Mouse (Mus musculus) limb, embryonic 11.5 days (tissue): ENCODE data around the gene 5430427O19Rik. TPM values are rescaled to one million over a fixed set of nuclear protein-coding genes. Genes with fewer than 3 reads are reported as not detected.

ENCODE experiments used
- ATAC-seq: fragments of 200-750 bp; cut with Nextera tagmentation; 2 replicates; pipeline ENCODE4 v1.8.0; 2017; ENCODE audit warnings: low read depth; ENCODE audit not compliant: insufficient number of reproducible peaks, low FRiP score, low TSS enrichment
- DNase-seq: peaks from one replicate; pipeline ENCODE4 v3.0.0-alpha.2; 2015; ENCODE audit warnings: low spot score
- H3K27ac ChIP-seq: fragments of 300-500 bp; sonication (generic); replicated peaks from 2 replicates; pipeline ENCODE4 v1.5.1; 2014; ENCODE audit warnings: low read depth, mild to moderate bottlenecking, low read length
- H3K27me3 ChIP-seq: fragments of 300-500 bp; sonication (generic); 2 replicates; pipeline ENCODE4 v1.6.1; 2014; ENCODE audit warnings: mild to moderate bottlenecking, low read length, mixed read lengths; ENCODE audit not compliant: control insufficient read depth, insufficient read depth
- H3K36me3 ChIP-seq: fragments of 300-500 bp; sonication (generic); 2 replicates; pipeline ENCODE4 v1.6.1; 2014; ENCODE audit warnings: mild to moderate bottlenecking, low read length, moderate library complexity, mixed read lengths; ENCODE audit not compliant: control insufficient read depth, insufficient read depth
- H3K4me1 ChIP-seq: fragments of 300-500 bp; sonication (generic); 2 replicates; pipeline ENCODE4 v1.6.1; 2014; ENCODE audit warnings: low read length, mixed read lengths; ENCODE audit not compliant: control insufficient read depth, insufficient read depth
- H3K4me2 ChIP-seq: fragments of 300-500 bp; sonication (generic); 2 replicates; pipeline ENCODE4 v1.6.1; 2014; ENCODE audit warnings: low read depth, mild to moderate bottlenecking, moderate library complexity; ENCODE audit not compliant: severe bottlenecking
- H3K4me3 ChIP-seq: fragments of 300-500 bp; sonication (generic); 2 replicates; pipeline ENCODE4 v1.5.1; 2014; ENCODE audit warnings: low read depth, low read length
- H3K9ac ChIP-seq: fragments of 300-500 bp; sonication (generic); 2 replicates; pipeline ENCODE4 v1.6.1; 2014; ENCODE audit warnings: mild to moderate bottlenecking, low read length
- H3K9me3 ChIP-seq: fragments of 300-500 bp; sonication (generic); 2 replicates; pipeline ENCODE4 v1.6.1; 2016; ENCODE audit warnings: low read length; ENCODE audit not compliant: control insufficient read depth
- WGBS: fragments of 180-500 bp; shearing (Covaris S2); extraction: QIAGEN DNeasy Blood & Tissue Kit; methylation state at CpG from one replicate; pipeline ENCODE4 v1.1.7; 2014; 5-methylcytosine and 5-hydroxymethylcytosine counted together
- polyA plus RNA-seq: library from polyadenylated mRNA; unstranded; fragments of >200 nt; fragmentation: Nextera tagmentation; extraction: Ambion mirVana; gene quantifications from 2 replicates; pipeline ENCODE4 v1.2.1, GENCODE M21; 2014

The 5430427O19Rik gene
- polyA plus RNA-seq, 1 experiment from 2014 or later, result 0.09 TPM

- WGBS, result 92% methylated on average over 4 of the region's 4 CpGs
- Histone ChIP-seq H3K36me3 (no peaks in the 10 kb centered on the region), H3K27ac (no peak overlapping the region), H3K27me3 (no peaks in the 10 kb centered on the region), H3K4me1 (no peaks in the 10 kb centered on the region), H3K4me2 (no peak overlapping the region), H3K4me3 (no peak overlapping the region), H3K9me3 (no peaks in the 10 kb centered on the region), H3K9ac (no peak overlapping the region)
- no peak for ATAC-seq
- DNase-seq, result no peak
These were observed 4.2 kb downstream of the 5430427O19Rik start for GRCm38 (mm10) chrX:85874367-85874766.

- ATAC-seq, result no peak
- H3K9ac ChIP-seq, result no peak overlapping the region
These were observed 5.8 kb downstream of the 5430427O19Rik start for GRCm38 (mm10) chrX:85875951-85876350.

GRCm38 (mm10) chrX:85877747-85878146 is 7.6 kb downstream of the 5430427O19Rik start:
- no peak overlapping the region for H3K4me3 ChIP-seq
- H3K4me1 ChIP-seq, result no peaks in the 10 kb centered on the region
- H3K9me3 ChIP-seq, result no peaks in the 10 kb centered on the region
- DNase-seq, result no peak
- no peak overlapping the region for H3K4me2 ChIP-seq
- H3K27ac ChIP-seq, result no peak overlapping the region
- no peak overlapping the region for H3K9ac ChIP-seq
- WGBS, result 81% methylated on average over 2 of the region's 2 CpGs
- no peaks in the 10 kb centered on the region for H3K36me3 ChIP-seq
- no peaks in the 10 kb centered on the region for H3K27me3 ChIP-seq
- no peak for ATAC-seq

More at GRCm38 (mm10) chrX:85875951-85876350, 5.8 kb downstream of the 5430427O19Rik start:
- DNase-seq, result no peak
- Histone ChIP-seq H3K9me3 (no peaks in the 10 kb centered on the region), H3K36me3 (no peaks in the 10 kb centered on the region), H3K27ac (no peak overlapping the region), H3K4me1 (no peaks in the 10 kb centered on the region), H3K27me3 (no peaks in the 10 kb centered on the region), H3K4me3 (no peak overlapping the region), H3K4me2 (no peak overlapping the region)

- Histone ChIP-seq H3K4me1 (no peaks in the 10 kb centered on the region), H3K9me3 (no peaks in the 10 kb centered on the region), H3K4me3 (no peak overlapping the region), H3K9ac (no peak overlapping the region), H3K4me2 (no peak overlapping the region), H3K27me3 (no peaks in the 10 kb centered on the region), H3K36me3 (no peaks in the 10 kb centered on the region), H3K27ac (no peak overlapping the region)
- DNase-seq, result no peak
- ATAC-seq, result no peak
These were observed 8.1 kb downstream of the 5430427O19Rik start for GRCm38 (mm10) chrX:85878293-85878692.

GRCm38 (mm10) chrX:85879198-85879977 is 9.2 kb downstream of the 5430427O19Rik start:
- no peaks in the 10 kb centered on the region for H3K9me3 ChIP-seq
- WGBS, result 55% methylated on average over 7 of the region's 7 CpGs
- H3K27me3 ChIP-seq, result no peaks in the 10 kb centered on the region
- H3K4me3 ChIP-seq, result no peak overlapping the region
- H3K4me1 ChIP-seq, result no peaks in the 10 kb centered on the region
- H3K36me3 ChIP-seq, result no peaks in the 10 kb centered on the region
- no peak overlapping the region for H3K27ac ChIP-seq
- ATAC-seq (no peak), DNase-seq (peak; percentile 21)
- H3K4me2 ChIP-seq, result no peak overlapping the region
- no peak overlapping the region for H3K9ac ChIP-seq

GRCm38 (mm10) chrX:85886651-85887050 is 16.5 kb downstream of the 5430427O19Rik start:
- H3K4me2 ChIP-seq, result no peak overlapping the region
- H3K4me3 ChIP-seq, result no peak overlapping the region
- H3K4me1 ChIP-seq, result no peaks in the 10 kb centered on the region
- H3K9me3 ChIP-seq, result no peaks in the 10 kb centered on the region
- WGBS, result 34% methylated on average over 5 of the region's 5 CpGs
- no peaks in the 10 kb centered on the region for H3K27me3 ChIP-seq
- no peak for ATAC-seq
- no peaks in the 10 kb centered on the region for H3K36me3 ChIP-seq
- peak; percentile 20 for DNase-seq
- H3K27ac ChIP-seq, result no peak overlapping the region
- no peak overlapping the region for H3K9ac ChIP-seq

GRCm38 (mm10) chrX:85901195-85901594 is 31.0 kb downstream of the 5430427O19Rik start:
- Histone ChIP-seq H3K4me2 (no peak overlapping the region), H3K9me3 (no peaks in the 10 kb centered on the region), H3K9ac (no peak overlapping the region), H3K36me3 (no peaks in the 10 kb centered on the region), H3K27me3 (no peaks in the 10 kb centered on the region), H3K4me3 (no peak overlapping the region), H3K27ac (no peak overlapping the region), H3K4me1 (no peaks in the 10 kb centered on the region)
- DNase-seq (no peak), ATAC-seq (no peak)
- 59% methylated on average over 1 of the region's 1 CpGs for WGBS

GRCm38 (mm10) chrX:85919034-85919433 is 48.9 kb downstream of the 5430427O19Rik start:
- DNase-seq (peak; percentile 54), ATAC-seq (no peak)
- Histone ChIP-seq H3K9ac (no peak overlapping the region), H3K36me3 (no peaks in the 10 kb centered on the region), H3K4me2 (no peak overlapping the region), H3K27me3 (no peaks in the 10 kb centered on the region), H3K27ac (no peak overlapping the region), H3K9me3 (no peaks in the 10 kb centered on the region), H3K4me1 (no peaks in the 10 kb centered on the region), H3K4me3 (no peak overlapping the region)
- WGBS, result 46% methylated on average over 3 of the region's 3 CpGs

GRCm38 (mm10) chrX:85932991-85933390 is 62.8 kb downstream of the 5430427O19Rik start:
- Histone ChIP-seq H3K4me2 (no peak overlapping the region), H3K4me1 (no peaks in the 10 kb centered on the region), H3K36me3 (no peaks in the 10 kb centered on the region), H3K9me3 (no peaks in the 10 kb centered on the region), H3K27me3 (no peaks in the 10 kb centered on the region), H3K27ac (no peak overlapping the region), H3K4me3 (no peak overlapping the region), H3K9ac (no peak overlapping the region)
- ATAC-seq, result no peak
- no peak for DNase-seq
- 16% methylated on average over 2 of the region's 2 CpGs for WGBS
